Mouse (Mus musculus) gastrocnemius, adult 18-20 months (tissue): ENCODE measurements at regions not wholly inside any gene's neighbourhood (a gene's known extent, or its start where the extent isn't known, plus 50 kb on each side); places are given as distances from the start of the nearest gene placed in this dataset.

ENCODE experiments used
- DNase-seq: peaks from one replicate; pipeline ENCODE4 v3.0.0; 2021; ENCODE audit warnings: low spot score

GRCm38 (mm10) chr16:87069294-87069693, 284.7 kb upstream of the N6amt1 start:
- DNase-seq: peak; percentile 71

- DNase-seq: peak; percentile 40
Observed at GRCm38 (mm10) chr16:87067981-87068380, 286.0 kb upstream of the N6amt1 start.

- DNase-seq: no peak
Observed at GRCm38 (mm10) chr16:87067523-87067922, 286.5 kb upstream of the N6amt1 start.

GRCm38 (mm10) chr16:87060473-87060872, 293.5 kb upstream of the N6amt1 start:
- DNase-seq: no peak

GRCm38 (mm10) chr16:87049741-87050383, 304.1 kb upstream of the N6amt1 start:
- DNase-seq: no peak

- DNase-seq: no peak
Observed at GRCm38 (mm10) chr16:87044773-87045561, 309.0 kb upstream of the N6amt1 start.

GRCm38 (mm10) chr16:87043689-87044088, 310.3 kb upstream of the N6amt1 start:
- no peak for DNase-seq

GRCm38 (mm10) chr16:87040366-87040765, 313.6 kb upstream of the N6amt1 start:
- no peak for DNase-seq

GRCm38 (mm10) chr16:87039861-87040260, 314.1 kb upstream of the N6amt1 start:
- DNase-seq: no peak

- DNase-seq: no peak
Observed at GRCm38 (mm10) chr16:87037061-87037460, 316.9 kb upstream of the N6amt1 start.

GRCm38 (mm10) chr16:87031836-87032235, 322.1 kb upstream of the N6amt1 start:
- no peak for DNase-seq

- DNase-seq: no peak
Observed at GRCm38 (mm10) chr16:87028516-87029145, 325.4 kb upstream of the N6amt1 start.

- DNase-seq: no peak
Observed at GRCm38 (mm10) chr16:87027621-87028020, 326.4 kb upstream of the N6amt1 start.

GRCm38 (mm10) chr16:87022041-87022440, 331.9 kb upstream of the N6amt1 start:
- no peak for DNase-seq

- no peak for DNase-seq
Observed at GRCm38 (mm10) chr16:87017107-87017670, 336.8 kb upstream of the N6amt1 start.

- DNase-seq: no peak
Observed at GRCm38 (mm10) chr16:87001579-87001978, 352.4 kb upstream of the N6amt1 start.

- no peak for DNase-seq
Observed at GRCm38 (mm10) chr16:87001135-87001534, 352.9 kb upstream of the N6amt1 start.

GRCm38 (mm10) chr16:86971691-86972090, 382.3 kb upstream of the N6amt1 start:
- DNase-seq: no peak

- DNase-seq: peak; percentile 12
Observed at GRCm38 (mm10) chr16:86949681-86950080, 404.3 kb upstream of the N6amt1 start.

GRCm38 (mm10) chr16:86945531-86946144, 408.3 kb upstream of the N6amt1 start:
- DNase-seq: no peak

- no peak for DNase-seq
Observed at GRCm38 (mm10) chr16:86945058-86945457, 408.9 kb upstream of the N6amt1 start.

- no peak for DNase-seq
Observed at GRCm38 (mm10) chr16:86934989-86935388, 419.0 kb upstream of the N6amt1 start.
